Mouse (Mus musculus) neural tube, embryonic 12.5 days (tissue): ENCODE results near the gene Ptma. TPM values are rescaled to one million over a fixed set of nuclear protein-coding genes. Genes with fewer than 3 reads are reported as not detected.
"Not testable (repeated sequence)": the region's sequence is repeated elsewhere in the genome, so short reads cannot be mapped to it uniquely, and the experiment has no call there.

Experiments
- ATAC-seq: fragments of 200-750 bp; cut with Nextera tagmentation; 2 replicates; pipeline ENCODE4 v1.8.0; 2017; ENCODE audit warnings: low read depth, mild to moderate bottlenecking, moderate TSS enrichment, moderate library complexity; ENCODE audit not compliant: low FRiP score
- H3K27ac ChIP-seq: fragments of 300-500 bp; sonication (generic); 2 replicates; pipeline ENCODE4 v1.5.1; 2016
- H3K27me3 ChIP-seq: fragments of 300-500 bp; sonication (generic); replicated peaks from 2 replicates; pipeline ENCODE4 v1.6.1; 2016; ENCODE audit warnings: mild to moderate bottlenecking
- H3K36me3 ChIP-seq: fragments of 300-500 bp; sonication (generic); 2 replicates; pipeline ENCODE4 v1.6.1; 2016; ENCODE audit warnings: mild to moderate bottlenecking
- H3K4me1 ChIP-seq: fragments of 300-500 bp; sonication (generic); 2 replicates; pipeline ENCODE4 v1.6.1; 2016
- H3K4me2 ChIP-seq: fragments of 300-500 bp; sonication (generic); replicated peaks from 2 replicates; pipeline ENCODE4 v1.6.1; 2016; ENCODE audit warnings: mild to moderate bottlenecking
- H3K4me3 ChIP-seq: fragments of 300-500 bp; sonication (generic); 2 replicates; pipeline ENCODE4 v1.5.1; 2016
- H3K9ac ChIP-seq: fragments of 300-500 bp; sonication (generic); 2 replicates; pipeline ENCODE4 v1.6.1; 2016; ENCODE audit warnings: mild to moderate bottlenecking
- H3K9me3 ChIP-seq: fragments of 300-500 bp; sonication (generic); 2 replicates; pipeline ENCODE4 v1.6.1; 2016; ENCODE audit warnings: mild to moderate bottlenecking
- WGBS: fragments of 180-500 bp; shearing (Covaris S2); methylation state at CpG from one replicate; pipeline ENCODE4 v1.1.7; 2016; 5-methylcytosine and 5-hydroxymethylcytosine counted together
- polyA plus RNA-seq: library from polyadenylated mRNA; unstranded; fragments of >200 nt; fragmentation: Nextera tagmentation; extraction: Ambion mirVana; gene quantifications from 2 replicates; pipeline ENCODE4 v1.2.1, GENCODE M21; 2016

Ptma gene
- polyA plus RNA-seq, 1 experiment from 2014 or later = 2,887 TPM

DNA sequence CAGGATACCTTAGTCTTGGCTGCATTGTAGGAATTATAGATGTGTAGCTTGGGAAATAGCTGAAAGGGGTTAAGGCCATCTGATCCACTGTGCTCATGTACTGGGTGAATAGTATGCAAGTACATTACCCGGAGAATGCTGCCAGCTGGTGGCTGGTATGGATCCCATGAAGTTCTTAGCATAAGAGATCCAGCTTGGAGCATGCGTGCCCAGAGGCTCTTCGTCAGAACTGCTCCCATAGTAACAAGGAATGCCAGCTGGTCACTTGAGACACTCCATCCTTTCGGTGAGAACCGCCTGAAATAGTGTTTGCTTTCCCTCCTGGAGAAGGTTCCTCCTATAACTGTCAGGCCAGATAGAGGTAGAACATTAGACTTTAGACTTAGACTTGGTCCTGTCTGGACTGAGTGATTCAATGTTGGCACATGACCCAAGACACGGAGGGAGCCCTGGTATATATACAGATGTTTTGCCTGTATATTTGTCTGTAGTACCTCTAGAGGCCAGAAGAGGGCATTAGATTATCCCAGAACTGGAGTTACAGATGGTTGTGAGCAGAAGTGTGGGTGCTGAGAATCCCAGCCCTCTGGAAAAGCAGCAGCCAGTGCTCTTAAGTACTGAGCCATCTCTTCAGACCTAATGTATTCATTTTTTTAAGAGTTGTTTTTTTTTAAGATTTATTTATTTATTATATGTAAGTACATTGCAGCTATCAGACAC is 7.0 kb downstream of the Ptma start:
- WGBS = 86% methylated on average over 6 of the region's 6 CpGs
- Histone ChIP-seq H3K27ac (no peak overlapping the region), H3K4me3 (no peak overlapping the region), H3K27me3 (no peaks in the 10 kb centered on the region), H3K36me3 (peaks cover 28% of the 10 kb centered on the region), H3K9me3 (no peaks in the 10 kb centered on the region), H3K9ac (no peak overlapping the region), H3K4me1 (peaks cover 34% of the 10 kb centered on the region), H3K4me2 (no peak overlapping the region)
- ATAC-seq = no peak

DNA sequence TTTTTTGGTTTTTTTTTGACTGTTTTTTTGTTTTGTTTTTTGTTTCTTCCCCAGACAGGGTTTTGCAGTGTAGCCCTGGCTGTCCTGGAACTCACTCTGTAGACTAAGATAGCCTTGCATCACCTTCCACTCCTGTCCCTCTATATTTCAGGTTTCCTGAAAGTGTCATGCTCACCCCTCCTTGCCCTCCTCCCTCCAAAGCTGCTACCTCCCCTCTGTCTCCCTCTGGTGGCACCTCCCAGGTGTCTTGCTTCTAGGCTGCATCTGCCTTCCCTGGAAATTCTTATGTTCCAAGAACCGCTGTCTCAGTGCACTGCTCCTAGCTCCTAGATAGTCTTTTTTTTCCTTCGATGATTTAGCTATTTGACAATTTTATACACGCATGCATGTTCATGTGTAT is 11.9 kb downstream of the Ptma start:
- no peaks in the 10 kb centered on the region for H3K4me1 ChIP-seq
- H3K27me3 ChIP-seq = no peaks in the 10 kb centered on the region
- no peak for ATAC-seq
- H3K4me2 ChIP-seq = no peak overlapping the region
- 79% methylated on average over 3 of the region's 3 CpGs for WGBS
- no peak overlapping the region for H3K27ac ChIP-seq
- no peak overlapping the region for H3K9ac ChIP-seq
- H3K9me3 ChIP-seq = no peaks in the 10 kb centered on the region
- peaks cover 23% of the 10 kb centered on the region for H3K36me3 ChIP-seq
- H3K4me3 ChIP-seq = no peak overlapping the region

DNA sequence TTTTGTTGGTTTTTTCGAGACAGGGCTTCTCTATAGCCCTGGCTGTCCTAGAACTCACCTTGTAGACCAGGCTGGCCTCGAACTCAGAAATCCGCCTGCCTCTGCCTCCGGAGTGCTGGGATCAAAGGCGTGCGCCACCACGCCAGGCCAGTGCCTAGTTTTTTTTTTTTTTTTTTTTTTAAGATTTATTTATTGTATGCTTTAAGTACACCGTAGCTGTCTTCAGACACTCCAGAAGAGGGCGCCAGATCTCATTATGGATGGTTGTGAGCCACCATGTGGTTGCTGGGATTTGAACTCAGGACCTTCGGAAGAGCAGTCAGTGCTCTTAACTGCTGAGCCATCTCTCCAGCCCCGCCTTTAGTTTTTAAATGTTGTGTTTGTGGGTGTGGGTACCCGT is 13.1 kb downstream of the Ptma start:
- 91% methylated on average over 12 of the region's 12 CpGs for WGBS
- H3K4me3 ChIP-seq, H3K4me1 ChIP-seq, ATAC-seq, H3K9ac ChIP-seq, H3K4me2 ChIP-seq, H3K27me3 ChIP-seq, H3K27ac ChIP-seq, H3K9me3 ChIP-seq: not testable (repeated sequence)
- peaks cover 31% of the 10 kb centered on the region for H3K36me3 ChIP-seq

DNA sequence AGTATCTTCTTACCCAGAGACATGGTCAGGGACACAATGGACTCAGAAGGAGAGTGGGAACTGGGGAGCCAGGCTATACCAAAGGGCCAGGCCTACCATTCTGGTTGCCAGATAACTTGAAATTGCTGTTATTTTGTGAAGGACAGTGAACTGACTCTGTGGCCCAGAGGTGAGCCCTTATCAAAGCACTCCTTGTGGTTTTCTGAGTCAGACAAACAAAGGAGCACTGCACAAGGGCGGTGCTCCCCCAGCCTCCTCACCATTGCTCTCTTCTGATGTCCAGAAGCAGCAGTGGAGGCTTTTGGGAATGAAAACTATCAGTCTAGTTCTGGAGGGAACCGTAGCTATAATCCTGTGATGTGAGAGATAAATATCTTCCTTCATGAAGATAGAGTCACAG is 16.1 kb downstream of the Ptma start:
- Histone ChIP-seq H3K36me3 (peaks cover 51% of the 10 kb centered on the region), H3K4me1 (no peaks in the 10 kb centered on the region), H3K27ac (no peak overlapping the region), H3K4me3 (no peak overlapping the region), H3K27me3 (no peaks in the 10 kb centered on the region), H3K9ac (no peak overlapping the region), H3K4me2 (no peak overlapping the region), H3K9me3 (no peaks in the 10 kb centered on the region)
- no peak for ATAC-seq
- 99% methylated on average over 2 of the region's 2 CpGs for WGBS

DNA sequence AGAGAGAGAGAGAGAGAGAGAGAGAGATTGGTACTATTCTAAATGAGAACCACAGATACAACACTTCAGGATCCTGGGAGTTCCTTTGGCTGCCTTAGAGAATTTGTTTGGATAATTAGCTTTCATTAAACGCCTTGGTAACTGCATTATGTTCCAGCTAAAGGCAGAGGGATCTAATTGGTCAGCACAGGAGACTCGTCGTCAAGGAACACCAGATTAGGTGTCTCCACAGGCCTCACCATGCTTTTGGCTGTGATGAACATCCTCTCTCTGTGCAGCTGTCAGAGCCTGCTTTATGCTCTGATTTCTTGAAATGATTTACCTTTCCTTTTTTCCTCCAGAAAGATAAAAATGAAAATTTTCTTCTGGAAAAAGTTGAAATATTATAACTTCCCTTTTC is 20.3 kb downstream of the Ptma start:
- peaks cover 47% of the 10 kb centered on the region for H3K36me3 ChIP-seq
- no peak overlapping the region for H3K4me2 ChIP-seq
- no peaks in the 10 kb centered on the region for H3K4me1 ChIP-seq
- WGBS = 59% methylated on average over 3 of the region's 3 CpGs
- H3K9me3 ChIP-seq = no peaks in the 10 kb centered on the region
- ATAC-seq = no peak
- H3K27me3 ChIP-seq = no peaks in the 10 kb centered on the region
- no peak overlapping the region for H3K4me3 ChIP-seq
- no peak overlapping the region for H3K27ac ChIP-seq
- no peak overlapping the region for H3K9ac ChIP-seq

DNA sequence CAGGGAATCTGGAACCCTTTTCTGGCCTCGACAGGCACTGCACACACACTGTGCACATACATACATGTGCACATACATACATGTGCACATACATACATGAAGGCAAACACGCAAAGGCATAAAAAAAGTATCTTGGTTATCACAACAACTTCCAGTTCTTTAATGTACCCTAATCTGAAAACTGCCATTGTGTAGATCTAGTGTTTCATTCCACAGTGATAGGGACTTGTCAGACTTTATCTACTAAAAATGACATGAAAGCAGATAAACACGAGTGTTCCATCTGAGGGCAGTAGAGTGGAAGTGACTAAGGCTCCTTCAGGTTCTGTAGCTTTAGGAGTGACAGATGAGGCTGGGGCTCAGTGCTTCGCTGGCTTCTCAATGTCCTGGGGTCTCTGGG is 24.8 kb downstream of the Ptma start:
- 92% methylated on average over 4 of the region's 4 CpGs for WGBS
- H3K27me3 ChIP-seq = no peaks in the 10 kb centered on the region
- no peak overlapping the region for H3K4me3 ChIP-seq
- ATAC-seq = no peak
- H3K9me3 ChIP-seq = no peaks in the 10 kb centered on the region
- H3K36me3 ChIP-seq = peaks cover 6% of the 10 kb centered on the region; the same call in 1 of the 2 replicates
- H3K4me2 ChIP-seq = no peak overlapping the region
- no peaks in the 10 kb centered on the region for H3K4me1 ChIP-seq
- no peak overlapping the region for H3K27ac ChIP-seq
- H3K9ac ChIP-seq = no peak overlapping the region

DNA sequence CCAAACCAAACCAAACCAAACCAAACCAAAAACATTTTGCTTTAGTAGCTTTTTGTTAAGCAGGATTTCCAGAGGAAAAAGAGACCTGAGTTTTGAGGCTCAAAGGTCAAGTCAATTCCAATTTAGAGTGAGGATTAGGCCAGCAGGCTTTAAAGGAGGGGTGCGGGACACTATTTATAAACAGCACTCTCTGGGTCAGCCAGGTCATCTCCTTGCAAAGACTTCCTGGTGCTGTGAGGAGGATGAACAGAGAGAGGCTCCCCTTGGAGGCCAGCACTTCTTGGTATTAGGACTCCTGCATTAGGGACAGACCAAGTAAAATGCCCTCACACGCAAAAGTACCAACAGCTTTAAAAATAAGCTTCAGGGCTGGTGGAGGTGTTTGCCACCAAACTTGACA is 25.4 kb downstream of the Ptma start:
- Histone ChIP-seq H3K4me2 (no peak overlapping the region), H3K27ac (no peak overlapping the region), H3K4me1 (no peaks in the 10 kb centered on the region), H3K9me3 (no peaks in the 10 kb centered on the region), H3K4me3 (no peak overlapping the region), H3K9ac (no peak overlapping the region), H3K27me3 (no peaks in the 10 kb centered on the region), H3K36me3 (peaks cover 4% of the 10 kb centered on the region)
- no peak for ATAC-seq
- WGBS = 75% methylated on average over 2 of the region's 2 CpGs

DNA sequence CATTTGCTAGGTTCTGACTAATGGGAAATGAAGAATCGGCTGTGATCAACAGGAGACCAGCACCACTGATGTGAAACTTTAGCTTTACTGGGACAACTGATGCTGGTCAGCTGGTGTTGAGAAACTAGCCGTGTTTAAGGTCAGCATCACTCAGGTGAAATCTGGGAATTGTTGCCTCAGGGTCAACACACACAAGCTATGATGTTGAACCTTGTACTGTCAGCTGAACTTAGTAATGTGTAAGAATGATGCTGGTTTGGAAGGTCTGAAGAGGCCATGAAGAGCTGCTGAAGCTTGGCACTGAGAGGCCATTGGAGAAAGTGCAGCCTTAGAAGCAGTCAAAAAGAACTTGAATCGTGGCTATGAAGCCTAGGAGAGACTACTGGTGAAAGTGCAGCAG is 29.1 kb downstream of the Ptma start:
- no peak overlapping the region for H3K9ac ChIP-seq
- no peak overlapping the region for H3K4me3 ChIP-seq
- no peak overlapping the region for H3K4me2 ChIP-seq
- H3K27ac ChIP-seq = no peak overlapping the region
- H3K27me3 ChIP-seq = no peaks in the 10 kb centered on the region
- no peak for ATAC-seq
- H3K4me1 ChIP-seq = no peaks in the 10 kb centered on the region
- H3K36me3 ChIP-seq = peaks cover 10% of the 10 kb centered on the region
- WGBS = 86% methylated on average over 3 of the region's 3 CpGs
- H3K9me3 ChIP-seq = no peaks in the 10 kb centered on the region

DNA sequence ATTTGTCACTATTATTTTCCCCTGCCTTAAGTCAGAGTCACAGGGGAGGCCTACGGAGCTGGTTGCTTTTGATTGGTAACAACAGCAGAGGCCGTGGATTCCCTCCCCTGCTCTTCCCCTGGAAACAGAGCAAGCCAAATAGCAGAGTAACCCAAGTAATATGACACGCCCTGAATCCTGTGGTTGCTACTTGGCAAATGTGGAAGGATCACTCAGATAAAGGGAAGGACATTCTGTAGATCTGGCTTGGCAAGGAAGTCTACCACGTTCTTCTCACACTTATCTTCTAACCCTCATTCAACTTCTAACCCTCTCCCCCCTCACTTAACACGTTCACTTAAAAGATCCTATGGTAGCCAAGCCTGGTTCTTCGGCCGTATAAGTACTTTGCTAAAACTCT is 31.3 kb downstream of the Ptma start:
- no peak overlapping the region for H3K4me2 ChIP-seq

DNA sequence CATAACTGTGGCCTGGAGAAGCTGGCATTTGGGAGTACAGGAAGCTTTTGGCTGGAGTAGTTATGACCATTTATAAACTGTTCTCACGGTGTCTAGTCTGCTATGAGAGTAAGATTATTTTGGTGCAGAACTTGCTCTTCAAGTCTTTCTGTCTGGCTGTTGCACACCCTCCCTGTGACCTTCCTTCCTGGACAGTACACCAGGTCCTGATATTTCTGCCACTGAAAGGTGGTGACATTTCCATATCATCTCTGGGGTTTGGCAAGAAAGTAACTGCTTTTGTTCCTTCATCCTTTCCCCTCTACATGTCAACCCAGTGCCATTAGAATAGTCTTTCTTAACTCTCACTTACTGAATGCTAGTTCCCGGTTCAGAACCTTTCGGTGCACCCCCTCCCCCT is 32.7 kb downstream of the Ptma start:
- no peaks in the 10 kb centered on the region for H3K27me3 ChIP-seq
- no peak for ATAC-seq
- H3K9ac ChIP-seq = no peak overlapping the region
- no peaks in the 10 kb centered on the region for H3K4me1 ChIP-seq
- no peaks in the 10 kb centered on the region for H3K9me3 ChIP-seq
- H3K36me3 ChIP-seq = peaks cover 21% of the 10 kb centered on the region
- 86% methylated on average over 3 of the region's 3 CpGs for WGBS
- no peak overlapping the region for H3K27ac ChIP-seq
- H3K4me3 ChIP-seq = no peak overlapping the region
- H3K4me2 ChIP-seq = no peak overlapping the region

More for the DNA sequence above, 31.3 kb downstream of the Ptma start:
- no peaks in the 10 kb centered on the region for H3K9me3 ChIP-seq
- no peak for ATAC-seq
- H3K27ac ChIP-seq = no peak overlapping the region
- no peaks in the 10 kb centered on the region for H3K4me1 ChIP-seq
- H3K27me3 ChIP-seq = no peaks in the 10 kb centered on the region
- no peak overlapping the region for H3K9ac ChIP-seq
- WGBS = 84% methylated on average over 7 of the region's 7 CpGs
- peaks cover 10% of the 10 kb centered on the region for H3K36me3 ChIP-seq
- H3K4me3 ChIP-seq = no peak overlapping the region

DNA sequence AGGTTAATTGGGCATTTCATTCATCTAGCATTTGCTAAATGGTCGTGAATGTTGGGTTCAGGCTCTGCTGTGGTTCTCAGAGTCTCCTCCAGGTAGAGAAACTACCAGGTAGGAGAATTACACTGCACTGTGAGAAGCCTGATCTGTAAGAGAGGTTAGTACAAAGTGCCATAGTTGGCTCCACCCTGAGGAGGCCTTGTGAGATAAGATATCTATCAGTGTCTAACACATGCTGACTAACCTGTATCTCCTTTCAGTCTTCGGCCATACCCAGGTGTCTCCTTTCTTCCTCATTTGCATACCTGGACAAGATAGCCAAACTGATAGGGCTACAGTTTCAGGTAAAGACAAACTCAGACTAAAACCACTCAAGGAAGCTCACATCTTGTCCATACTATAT is 36.1 kb downstream of the Ptma start:
- Histone ChIP-seq H3K9ac (no peak overlapping the region), H3K27me3 (no peaks in the 10 kb centered on the region), H3K36me3 (peaks cover 15% of the 10 kb centered on the region; the same call in 1 of the 2 replicates), H3K9me3 (no peaks in the 10 kb centered on the region), H3K4me1 (no peaks in the 10 kb centered on the region), H3K4me2 (no peak overlapping the region), H3K4me3 (no peak overlapping the region), H3K27ac (no peak overlapping the region)
- WGBS = 91% methylated on average over 2 of the region's 2 CpGs
- ATAC-seq = no peak

DNA sequence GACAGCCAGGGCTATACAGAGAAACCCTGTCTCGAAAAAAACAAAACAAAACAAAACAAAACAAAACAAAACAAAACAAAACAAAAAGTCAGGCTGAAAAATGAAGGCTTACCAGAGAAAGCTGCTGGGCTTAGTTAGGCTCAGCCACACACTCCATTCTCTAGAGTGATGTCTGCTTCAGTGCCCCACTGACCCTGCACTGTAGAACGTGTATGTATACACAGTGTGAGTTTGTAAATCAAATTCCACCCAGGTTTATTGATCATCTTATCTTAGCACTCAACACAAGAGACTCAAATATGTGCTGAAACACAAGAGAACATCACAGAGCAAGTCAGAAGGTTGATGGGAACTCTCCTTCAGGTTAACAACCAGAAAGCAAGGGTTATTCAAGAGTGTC is 41.9 kb downstream of the Ptma start:
- H3K9ac ChIP-seq = no peak overlapping the region
- no peaks in the 10 kb centered on the region for H3K4me1 ChIP-seq
- no peak for ATAC-seq
- H3K27me3 ChIP-seq = no peaks in the 10 kb centered on the region
- H3K9me3 ChIP-seq = no peaks in the 10 kb centered on the region
- no peak overlapping the region for H3K4me2 ChIP-seq
- H3K36me3 ChIP-seq = peaks cover 10% of the 10 kb centered on the region; the same call in 1 of the 2 replicates
- H3K27ac ChIP-seq = no peak overlapping the region
- WGBS = 87% methylated on average over 2 of the region's 2 CpGs
- H3K4me3 ChIP-seq = no peak overlapping the region

DNA sequence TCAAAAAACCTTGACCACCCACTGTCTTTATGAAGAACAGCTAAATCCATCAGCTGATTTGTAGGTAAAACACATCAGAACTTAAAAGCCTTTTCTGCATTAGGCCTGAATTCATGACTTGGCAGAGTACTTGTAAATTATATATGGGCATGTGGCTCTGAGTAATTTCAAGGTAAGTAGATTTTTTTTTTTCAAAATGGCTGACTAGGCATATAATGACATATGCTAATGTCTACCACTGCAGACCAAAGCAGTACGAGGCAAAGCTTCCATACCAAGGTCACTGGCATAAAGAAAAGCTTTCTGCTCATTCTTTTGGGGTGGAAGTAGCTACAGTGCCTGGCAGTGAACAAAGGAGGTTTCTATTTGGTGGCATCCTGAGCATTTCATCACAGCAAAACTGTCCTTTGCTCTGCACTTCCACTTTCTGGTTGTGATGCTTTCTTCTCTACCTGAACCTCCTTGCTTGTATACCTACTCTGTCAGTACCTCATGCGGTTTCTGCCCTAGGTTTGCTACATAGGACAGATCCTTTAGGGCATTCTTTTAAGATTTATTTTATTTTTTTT is 42.9 kb downstream of the Ptma start:
- H3K4me3 ChIP-seq = no peak overlapping the region
- H3K9me3 ChIP-seq = no peaks in the 10 kb centered on the region
- H3K27ac ChIP-seq = no peak overlapping the region
- WGBS = 90% methylated on average over 2 of the region's 2 CpGs
- peaks cover 3% of the 10 kb centered on the region; the same call in 1 of the 2 replicates for H3K36me3 ChIP-seq
- ATAC-seq = no peak
- H3K4me2 ChIP-seq = no peak overlapping the region
- no peaks in the 10 kb centered on the region for H3K4me1 ChIP-seq
- no peaks in the 10 kb centered on the region for H3K27me3 ChIP-seq
- H3K9ac ChIP-seq = no peak overlapping the region
